In the genomic region with DNA sequence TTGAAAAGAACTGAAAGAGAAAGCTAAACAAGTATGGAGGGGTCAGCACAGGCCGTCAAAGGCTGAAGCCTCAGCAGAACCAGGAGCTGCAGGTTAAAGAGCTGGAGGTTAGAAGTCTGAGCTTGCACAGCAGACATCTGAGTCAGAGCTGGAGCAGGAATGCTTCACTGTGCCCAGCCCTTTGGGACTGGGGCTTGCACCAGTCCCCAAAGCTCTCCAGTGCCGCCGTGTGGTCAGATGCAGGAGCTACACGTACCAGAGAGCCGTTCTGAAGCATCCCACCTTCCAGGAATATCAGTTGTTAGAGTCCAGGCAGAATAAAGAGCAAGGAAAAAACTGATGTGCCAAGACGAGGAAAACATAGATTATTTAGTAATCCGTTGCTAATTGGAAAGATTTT, we compare ENCODE assay signal across 8 mouse cellular contexts. TPM values are rescaled to one million over a fixed set of nuclear protein-coding genes. Genes with fewer than 3 reads are reported as not detected.
A peak's percentile ranks its signal among the peaks of the same experiment; 100 is the strongest.
DNase-seq lines count a peak whose midpoint lies in the region; ATAC-seq lines count a peak whose summit lies in the region.

No protein-coding gene starts in this region.

- H3K9ac ChIP-seq in heart, embryonic 11.5 days (ENCODE audit: low read depth, low read length) = no peak overlapping the region
- no peak overlapping the region for H3K9ac ChIP-seq in forebrain, embryonic 12.5 days
- H3K9ac ChIP-seq in hindbrain, embryonic 11.5 days (ENCODE audit: low read depth, low read length) = no peak overlapping the region

- H3K27ac ChIP-seq in heart, embryonic 11.5 days (ENCODE audit: low read depth, low read length) = no peak overlapping the region
- H3K27ac ChIP-seq in forebrain, embryonic 12.5 days = no peak overlapping the region
- no peak overlapping the region for H3K27ac ChIP-seq in hindbrain, embryonic 11.5 days (ENCODE audit: low read depth, low read length)

- no peak overlapping the region for H3K4me3 ChIP-seq in heart, embryonic 11.5 days (ENCODE audit: low read depth, low read length)
- no peak overlapping the region for H3K4me3 ChIP-seq in forebrain, embryonic 12.5 days (replicated peaks)
- H3K4me3 ChIP-seq in hindbrain, embryonic 11.5 days (ENCODE audit: low read depth, low read length) = no peak overlapping the region

- no peak overlapping the region for H3K4me2 ChIP-seq in heart, embryonic 11.5 days
- H3K4me2 ChIP-seq in forebrain, embryonic 12.5 days = no peak overlapping the region
- H3K4me2 ChIP-seq in hindbrain, embryonic 11.5 days (replicated peaks; ENCODE audit: low read depth, low read length) = no peak overlapping the region

- no peaks in the 10 kb centered on the region for H3K36me3 ChIP-seq in heart, embryonic 11.5 days (ENCODE audit: control insufficient read depth, insufficient read depth, low read length)
- H3K36me3 ChIP-seq in forebrain, embryonic 12.5 days (replicated peaks) = no peaks in the 10 kb centered on the region
- no peaks in the 10 kb centered on the region for H3K36me3 ChIP-seq in hindbrain, embryonic 11.5 days (ENCODE audit: control insufficient read depth, insufficient read depth, low read length)

- H3K9me3 ChIP-seq in heart, embryonic 11.5 days (replicated peaks; ENCODE audit: control insufficient read depth, low read length) = no peaks in the 10 kb centered on the region
- no peaks in the 10 kb centered on the region for H3K9me3 ChIP-seq in forebrain, embryonic 12.5 days
- no peaks in the 10 kb centered on the region for H3K9me3 ChIP-seq in hindbrain, embryonic 11.5 days (ENCODE audit: control insufficient read depth, low read length)

- no peaks in the 10 kb centered on the region for H3K27me3 ChIP-seq in heart, embryonic 11.5 days (ENCODE audit: control insufficient read depth, insufficient read depth, low read length)
- no peaks in the 10 kb centered on the region for H3K27me3 ChIP-seq in forebrain, embryonic 12.5 days
- no peaks in the 10 kb centered on the region for H3K27me3 ChIP-seq in hindbrain, embryonic 11.5 days (ENCODE audit: control insufficient read depth, insufficient read depth, low read length)

- WGBS in heart, embryonic 11.5 days (ENCODE audit: insufficient replicate concordance) = 3% methylated on average over 7 of the region's 7 CpGs
- 2% methylated on average over 7 of the region's 7 CpGs for WGBS in forebrain, embryonic 12.5 days
- 1% methylated on average over 7 of the region's 7 CpGs for WGBS in hindbrain, embryonic 11.5 days

- no peak for ATAC-seq in heart, embryonic 11.5 days (replicated peaks; ENCODE audit: insufficient number of reproducible peaks, low FRiP score, low TSS enrichment)
- peak; percentile 75 for ATAC-seq in forebrain, embryonic 12.5 days (ENCODE audit: low FRiP score)
- peak; percentile 60; the same call in 1 of the 2 replicates for ATAC-seq in hindbrain, embryonic 11.5 days (ENCODE audit: low FRiP score)

- DNase-seq in heart, adult 11 months = peak; percentile 93
- DNase-seq in cerebellum, adult 11 months = peak; percentile 42
- DNase-seq in hindbrain, embryonic 11.5 days (ENCODE audit: low spot score) = peak; percentile 86
- peak; percentile 37 for DNase-seq in layer of hippocampus, adult 9-11 months
- DNase-seq in lung, postnatal 10 days = peak; percentile 80
- peak; percentile 36 to 79 for DNase-seq in right cerebral cortex, adult 2 months (ENCODE audit: low spot score in 2 of 2)

- H3K4me1 ChIP-seq in heart, embryonic 11.5 days (ENCODE audit: control insufficient read depth, insufficient read depth, low read length) = no peaks in the 10 kb centered on the region
- H3K4me1 ChIP-seq in forebrain, embryonic 12.5 days = no peaks in the 10 kb centered on the region
- no peaks in the 10 kb centered on the region for H3K4me1 ChIP-seq in hindbrain, embryonic 11.5 days (replicated peaks; ENCODE audit: control insufficient read depth, insufficient read depth, low read length)

RNA-seq across cellular contexts. Expression of a gene that starts 23.2 kb away (rescaled TPM):
- polyA plus RNA-seq in heart, embryonic 11.5 days (2014; fragmentation: Nextera tagmentation; extraction: Ambion mirVana) = 0.21 TPM in 1 of 2 replicates, not detected in the other
- 0.12 and 0.29 TPM in 2 replicates for polyA plus RNA-seq in forebrain, embryonic 12.5 days (2016; fragmentation: Nextera tagmentation; extraction: Ambion mirVana)
- polyA plus RNA-seq in hindbrain, embryonic 11.5 days (2014; fragmentation: Nextera tagmentation; extraction: Ambion mirVana) = 0.33 and 0.40 TPM in 2 replicates

Comparison
In these comparisons a context has a peak if more than half of its experiments do, and no peak if none do; other contexts are left out.
1. DNase-seq: peak in every context shown above with its lines; median percentile 93 in heart, adult 11 months; 86 in hindbrain, embryonic 11.5 days; 80 in lung, postnatal 10 days; 58 in right cerebral cortex, adult 2 months; 42 in cerebellum, adult 11 months; 37 in layer of hippocampus, adult 9-11 months.